Mouse (Mus musculus) liver, embryonic 14.5 days (tissue): ENCODE measurements around the gene BB287469.
"Not testable (repeated sequence)": the region's sequence is repeated elsewhere in the genome, so short reads cannot be mapped to it uniquely, and the experiment has no call there.

Source experiments
- CTCF ChIP-seq: IDR thresholded peaks from 2 replicates; pipeline ENCODE4 v1.5.1; 2016; ENCODE audit warnings: antibody characterized with exemption, low read depth, control low read depth
- EP300 ChIP-seq: IDR thresholded peaks from 2 replicates; pipeline ENCODE4 v1.6.1; 2016; ENCODE audit warnings: antibody characterized with exemption, low read depth

DNA sequence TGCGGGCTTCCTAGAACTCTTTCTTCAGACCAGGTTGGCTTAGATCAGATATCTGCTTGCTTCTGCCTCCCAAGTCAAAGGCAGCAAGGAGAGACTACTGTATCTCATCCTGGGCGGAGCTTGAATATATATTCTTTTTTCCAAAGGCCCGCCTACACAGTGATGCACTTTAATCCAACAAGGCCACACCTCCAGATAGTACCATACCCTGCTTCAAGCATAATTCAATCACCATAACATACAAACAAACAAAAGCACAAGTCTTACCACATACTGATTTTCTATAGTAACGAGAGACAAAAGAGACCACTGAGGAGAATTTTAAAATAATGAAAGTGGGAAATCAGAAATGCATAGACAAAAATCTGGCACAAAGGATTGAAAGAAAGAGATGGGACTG is 40.7 kb upstream of the BB287469 start, which contains the start of gene Gm21319:
- TF ChIP-seq CTCF, EP300: not testable (repeated sequence)
